In the genomic region with DNA sequence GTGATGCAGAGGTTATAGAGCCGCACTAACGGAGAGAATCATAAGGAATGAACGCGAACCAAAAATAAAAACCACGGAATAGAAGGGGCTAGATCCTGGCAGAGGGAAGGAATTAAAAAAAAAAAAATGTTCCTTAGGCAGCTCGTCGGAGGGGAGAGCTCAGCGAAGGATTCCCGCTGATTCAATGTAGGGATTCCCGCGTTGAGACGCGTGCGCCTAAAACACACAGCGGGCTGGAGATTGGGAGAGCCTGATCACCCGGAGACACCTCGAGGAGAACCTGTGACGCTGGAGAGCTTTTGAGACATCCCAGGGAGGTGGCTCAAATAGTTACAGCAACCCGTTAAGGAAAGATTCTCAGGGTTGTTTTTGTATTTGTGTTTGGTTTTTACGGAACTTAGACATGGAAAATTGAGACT, we compare ENCODE assay signal across 1 mouse cellular context.
TF ChIP-seq lines count a peak whose summit lies in the region.

No protein-coding gene starts in this region.

TF ChIP-seq in CH12.LX, 34 proteins besides CTCF, POLR2A, EP300 and RAD21:
- TF ChIP-seq UBTF (IDR thresholded peaks at IDR 0.05; ENCODE audit: low read depth, low read length) (no peak), ZMIZ1 (IDR thresholded peaks at IDR 0.05; ENCODE audit: low read depth, low read length) (no peak), BHLHE40 (IDR thresholded peaks at IDR 0.05; ENCODE audit: low read depth, low read length) (no peak), GABPA (IDR thresholded peaks at IDR 0.05; ENCODE audit: insufficient replicate concordance, low read depth, low read length) (no peak), USF2 (conservative IDR thresholded peaks at IDR 0.05; ENCODE audit: low read depth, low read length) (no peak), MYC (IDR thresholded peaks at IDR 0.05; ENCODE audit: low read depth, low read length) (no peak), MAZ (IDR thresholded peaks at IDR 0.05; ENCODE audit: low read depth, low read length) (no peak), KAT2A (IDR thresholded peaks at IDR 0.05; ENCODE audit: insufficient replicate concordance, low read length) (no peak), E2F4 (IDR thresholded peaks at IDR 0.05; ENCODE audit: insufficient replicate concordance, low read depth, low read length) (no peak), ELF1 (IDR thresholded peaks at IDR 0.05; ENCODE audit: low read depth, low read length) (no peak)
